Comparison of ENCODE assay signal across 7 mouse cellular contexts in genomic region chr2:102077554-102077953, GRCm38 (mm10).
DNase-seq lines count a peak whose midpoint lies in the region; ATAC-seq and TF ChIP-seq lines count a peak whose summit lies in the region.

No protein-coding gene starts in this region.

- WGBS in lung, postnatal 0 days = 42% methylated on average over 4 of the region's 4 CpGs

- no peak overlapping the region for H3K27ac ChIP-seq in lung, postnatal 0 days (ENCODE audit: low read length)

- H3K27me3 ChIP-seq in lung, postnatal 0 days (replicated peaks; ENCODE audit: insufficient read depth, low read length) = no peaks in the 10 kb centered on the region

- no peaks in the 10 kb centered on the region for H3K9me3 ChIP-seq in lung, postnatal 0 days (ENCODE audit: low read length)

- peak; percentile 26 to 47 for DNase-seq in CD8-positive naive resting alpha-beta T cell, adult 2 months (ENCODE audit: low read depth in 2 of 2, low spot score in 2 of 2)
- DNase-seq in MN1 (ENCODE audit: low spot score) = peak; percentile 63
- DNase-seq in cerebellum, adult 18-20 months = peak; percentile 88 to 89
- peak; percentile 80 for DNase-seq in forelimb bud, embryonic 11.5 days (ENCODE audit: low read depth, low spot score)
- DNase-seq in kidney, postnatal 36 days = peak; percentile 72 to 85
- DNase-seq in lung, postnatal 0 days (ENCODE audit: low spot score) = peak; percentile 59
- peak; percentile 65 for DNase-seq in right cerebral cortex, postnatal 4 days

- no peak for TF ChIP-seq EP300 in lung, postnatal 0 days (IDR thresholded peaks at IDR 0.05)

- ATAC-seq in lung, postnatal 0 days = peak; percentile 27; the same call in 1 of the 2 replicates

- no peaks in the 10 kb centered on the region for H3K36me3 ChIP-seq in lung, postnatal 0 days (ENCODE audit: insufficient read depth, low read length)

- no peak overlapping the region for H3K4me2 ChIP-seq in lung, postnatal 0 days (replicated peaks; ENCODE audit: low read depth, low read length)

- H3K4me3 ChIP-seq in lung, postnatal 0 days (ENCODE audit: low read depth, low read length) = no peak overlapping the region

- TF ChIP-seq CTCF in lung, postnatal 0 days (IDR thresholded peaks at IDR 0.05) = peak; percentile 84

- no peaks in the 10 kb centered on the region for H3K4me1 ChIP-seq in lung, postnatal 0 days (ENCODE audit: insufficient read depth, low read depth, low read length)

- no peak overlapping the region for H3K9ac ChIP-seq in lung, postnatal 0 days (replicated peaks; ENCODE audit: low read depth)

Comparison
In these comparisons a context has a peak if more than half of its experiments do, and no peak if none do; other contexts are left out.
1. DNase-seq: peak in every context shown above with its lines; median percentile 88 in cerebellum, adult 18-20 months; 80 in forelimb bud, embryonic 11.5 days; 78 in kidney, postnatal 36 days; 65 in right cerebral cortex, postnatal 4 days; 63 in MN1; 59 in lung, postnatal 0 days; 36 in CD8-positive naive resting alpha-beta T cell, adult 2 months.